Mouse (Mus musculus) spleen, postnatal 10 days (tissue): ENCODE data around the gene Olfr772.
"Not testable (repeated sequence)": the region's sequence is repeated elsewhere in the genome, so short reads cannot be mapped to it uniquely, and the experiment has no call there.

Experiments used
- DNase-seq, 2 experiments: peaks; one replicate each; pipeline ENCODE4 v3.0.0; 2021 to 2022; ENCODE audit warnings: low spot score in 2 of 2

Gene Olfr772

GRCm38 (mm10) chr10:129177821-129178220 is at the start of gene Olfr772:
TSS of gene Olfr772 (minus strand) at chr10:129177921.
- DNase-seq = not testable (repeated sequence)

GRCm38 (mm10) chr10:129187319-129187718 is 9.6 kb upstream of the Olfr772 start, which contains the start of gene Olfr773:
TSS of gene Olfr773 (minus strand) at chr10:129187419.
- DNase-seq = not testable (repeated sequence)

DNA sequence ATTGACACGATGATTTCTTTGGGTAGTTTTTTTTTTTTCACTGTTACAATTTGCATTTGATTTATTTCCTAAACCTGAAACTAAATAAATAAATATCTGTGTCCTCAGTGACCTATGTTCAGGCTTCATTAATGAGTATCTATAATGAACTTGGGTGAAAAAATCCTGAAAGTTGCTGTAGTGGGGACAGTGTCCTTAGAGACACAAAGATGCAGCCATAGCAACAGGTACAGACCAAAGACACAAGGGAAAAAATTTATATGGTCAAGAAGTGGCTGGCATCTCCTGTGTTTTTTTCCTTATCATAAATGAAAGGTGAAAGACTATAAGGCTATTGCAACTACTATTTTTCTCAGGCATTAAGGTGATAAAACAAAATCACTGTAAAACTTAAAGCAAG is 13.1 kb downstream of the Olfr772 start, which contains the start of gene Olfr771:
Olfr771 (minus strand) TSS at position 101 of the 400 bp plus-strand sequence.
- no peak for DNase-seq

DNA sequence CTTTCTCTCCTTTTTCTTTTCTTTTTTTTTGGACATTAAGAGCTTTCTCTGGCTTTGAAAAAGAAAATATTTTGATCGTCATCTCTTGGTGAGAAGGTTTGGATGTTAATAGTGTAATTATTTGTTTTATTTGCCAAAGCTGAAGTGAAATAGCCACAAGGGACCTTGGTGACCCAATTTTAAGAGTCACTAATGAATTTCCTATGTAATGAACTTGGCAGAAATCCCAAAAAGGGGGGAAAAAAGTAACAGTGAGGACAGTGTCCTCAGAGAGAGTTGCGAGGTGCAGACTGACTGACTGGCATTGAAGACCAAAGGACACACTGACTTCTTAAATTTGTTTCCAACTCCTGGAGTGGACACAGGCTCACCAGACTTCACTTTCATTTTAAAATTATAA is 38.8 kb downstream of the Olfr772 start, which contains the start of gene Olfr770:
Olfr770 (minus strand) TSS at position 101 of the 400 bp plus-strand sequence.
- DNase-seq = no peak
